Mouse (Mus musculus) frontal cortex, adult (tissue): Measurements from ENCODE around the gene Eif4b.

Source experiments
- ATAC-seq: cut with Nextera tagmentation; 2 replicates; pipeline ENCODE4 v1.9.2; 2017; ENCODE audit warnings: mild to moderate bottlenecking, moderate library complexity, mixed read lengths; ENCODE audit not compliant: low TSS enrichment

Gene Eif4b

DNA sequence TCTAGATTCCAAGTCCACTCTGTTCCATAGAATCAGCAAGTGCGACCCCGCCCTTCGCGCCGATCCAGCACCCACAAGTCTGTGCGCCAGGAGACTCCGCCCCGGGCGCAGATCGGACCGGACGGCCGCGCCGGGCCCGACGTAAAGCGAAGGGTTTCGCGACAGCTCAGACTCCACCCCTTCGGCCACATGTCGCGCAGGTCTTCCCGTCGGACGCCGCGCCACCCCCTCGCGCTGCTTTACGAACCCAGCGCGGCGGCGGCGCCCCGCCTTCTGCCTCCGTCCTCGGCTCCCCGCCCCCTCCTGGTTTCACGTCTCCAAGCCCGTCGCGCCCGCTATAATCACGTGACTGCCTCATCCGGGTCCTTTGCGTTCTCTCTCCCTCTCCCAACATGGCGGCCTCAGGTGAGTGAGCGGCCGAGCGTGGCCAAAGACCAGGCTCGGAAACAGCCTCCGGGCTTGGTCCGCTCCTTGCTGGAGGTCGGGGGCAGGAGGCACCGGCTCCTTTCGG, at the start of gene Eif4b:
Gene Eif4b (plus strand): TSS at position 215 of the 511 bp plus-strand sequence.
- ATAC-seq: peak; percentile 96

- no peak for ATAC-seq
These were observed 49.7 kb upstream of the Eif4b start for GRCm38 (mm10) chr15:102023888-102024287.

DNA sequence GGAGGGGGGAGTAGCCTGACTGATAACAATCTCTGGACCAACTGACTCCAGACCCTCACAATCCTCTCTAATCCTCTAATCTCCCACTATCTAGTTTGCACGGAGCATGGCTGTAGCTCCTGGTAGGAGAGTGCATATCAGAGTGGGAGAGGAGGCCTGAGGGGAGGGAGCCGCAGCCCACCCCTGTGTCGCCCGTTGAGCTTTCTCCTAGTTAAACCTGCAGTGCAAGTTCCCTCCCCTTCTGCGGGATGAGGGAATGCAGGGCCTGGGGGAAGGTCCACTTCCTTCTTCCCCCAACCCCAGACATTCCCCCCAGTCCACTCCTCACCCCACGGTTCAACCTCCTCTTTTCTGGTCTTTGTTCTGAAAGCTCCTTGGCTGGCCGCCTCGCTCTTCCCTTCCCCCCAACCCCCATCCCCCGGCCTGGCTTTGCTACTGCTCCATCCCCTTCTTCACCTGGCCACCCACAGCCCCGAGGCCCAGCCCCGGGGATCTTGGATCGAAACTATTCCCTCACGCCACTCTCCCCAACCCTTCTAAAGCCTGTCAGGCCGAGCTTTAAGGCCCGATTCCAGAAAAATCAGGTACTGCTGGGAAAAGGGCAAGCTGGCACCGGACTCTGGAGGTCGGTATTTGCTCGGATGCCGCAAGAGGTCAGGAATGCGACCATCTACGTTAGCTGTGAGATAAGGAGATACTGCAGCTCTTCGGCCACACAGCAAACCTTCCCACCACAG, 48.3 kb upstream of the Eif4b start:
- no peak for ATAC-seq

DNA sequence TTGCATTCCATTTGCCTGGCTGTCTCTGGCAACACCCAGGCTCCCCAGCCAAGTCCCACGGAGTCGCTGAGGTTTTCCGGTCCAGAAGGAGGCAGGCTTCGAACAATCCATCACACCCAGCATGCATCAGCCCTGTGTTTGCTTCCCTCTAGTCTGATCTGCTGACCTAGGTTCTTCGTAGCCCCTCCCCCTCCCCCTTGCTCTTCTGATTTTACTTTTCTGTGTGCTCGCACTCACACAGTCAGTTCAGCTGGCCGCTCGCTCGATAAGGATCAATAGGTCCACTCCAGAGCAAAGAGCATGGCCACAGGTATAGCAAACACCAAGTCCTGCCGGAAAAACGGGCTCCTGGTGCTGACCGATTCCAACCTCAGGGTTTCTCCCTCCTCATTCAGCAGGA, 47.1 kb upstream of the Eif4b start:
- no peak for ATAC-seq

- ATAC-seq: no peak
These were observed 45.5 kb upstream of the Eif4b start, which contains the start of gene Krt18 for GRCm38 (mm10) chr15:102028040-102028439. Gene Krt18 (plus strand): TSS chr15:102028180.

DNA sequence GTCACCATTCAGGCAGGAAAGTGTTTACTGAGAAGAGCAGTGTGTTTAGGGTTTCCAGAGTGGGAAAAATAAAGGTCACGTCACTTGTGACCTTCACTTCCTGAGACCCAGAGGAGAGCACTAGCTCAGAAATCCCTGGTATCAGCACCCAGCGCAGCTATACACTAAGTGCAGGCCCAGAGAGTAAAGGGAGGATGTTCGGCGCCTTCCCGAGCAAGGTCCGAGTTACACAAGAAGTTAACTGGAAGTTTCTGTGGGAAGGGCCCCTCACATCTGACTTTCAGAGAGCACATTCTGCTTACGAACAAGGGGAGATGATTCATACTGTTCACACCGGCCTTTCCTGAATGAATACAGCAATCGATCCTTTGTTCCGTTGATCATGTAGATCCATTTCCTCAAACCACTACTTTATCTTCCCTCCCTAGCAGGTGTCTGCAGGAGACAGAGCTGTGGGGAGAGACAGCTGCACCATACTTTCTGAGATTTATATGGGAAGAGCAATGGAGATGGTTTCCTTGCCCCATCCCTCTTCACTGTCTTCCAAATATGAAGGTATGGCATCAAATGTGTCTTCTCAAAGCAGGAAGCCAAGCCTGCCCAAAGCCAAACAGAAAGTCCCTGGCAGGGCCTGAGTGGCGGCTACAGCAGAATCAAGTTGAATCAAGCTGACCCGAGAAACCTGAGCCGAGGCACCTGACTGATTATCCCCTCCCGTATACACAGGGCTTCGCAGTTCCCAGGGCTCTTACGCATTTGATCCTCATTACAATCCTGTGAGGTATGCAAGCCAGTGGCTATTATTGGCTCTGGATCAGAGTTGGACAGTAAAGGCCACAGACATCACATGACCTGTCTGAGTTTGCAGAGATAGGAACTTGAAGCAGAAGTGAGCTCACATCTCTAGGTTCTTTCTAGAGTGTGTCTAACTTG, 39.2 kb upstream of the Eif4b start:
- ATAC-seq: no peak

- ATAC-seq: no peak
These were observed 33.3 kb upstream of the Eif4b start for GRCm38 (mm10) chr15:102040277-102040676.

- no peak for ATAC-seq
These were observed 31.6 kb upstream of the Eif4b start for GRCm38 (mm10) chr15:102041951-102042350.

- ATAC-seq: no peak
These were observed 28.8 kb upstream of the Eif4b start for GRCm38 (mm10) chr15:102044745-102045144.

GRCm38 (mm10) chr15:102045691-102046090, 27.9 kb upstream of the Eif4b start:
- no peak for ATAC-seq

DNA sequence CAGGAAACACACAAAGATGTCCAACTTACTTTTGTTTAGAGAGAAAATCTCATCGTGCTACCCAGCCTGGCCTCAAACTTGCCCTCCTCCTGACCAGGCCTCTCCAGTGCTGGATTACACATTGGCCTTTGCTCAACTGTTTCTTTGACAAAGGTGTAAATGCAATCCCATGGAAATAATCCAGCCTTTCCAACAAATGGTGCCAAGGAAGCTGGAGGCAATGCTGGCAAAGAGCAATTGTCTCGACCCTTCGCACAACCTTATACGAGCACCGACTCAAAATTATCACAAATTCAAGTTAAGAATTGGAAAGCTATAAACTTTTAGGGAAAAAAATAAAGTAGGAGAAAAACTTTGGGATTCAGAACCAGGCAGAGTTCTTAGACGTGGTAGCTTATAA, 25.6 kb upstream of the Eif4b start:
- no peak for ATAC-seq

- no peak for ATAC-seq
These were observed 23.7 kb upstream of the Eif4b start for GRCm38 (mm10) chr15:102049871-102050270.

- peak; percentile 81 for ATAC-seq
These were observed 21.5 kb upstream of the Eif4b start for GRCm38 (mm10) chr15:102051920-102052683.

DNA sequence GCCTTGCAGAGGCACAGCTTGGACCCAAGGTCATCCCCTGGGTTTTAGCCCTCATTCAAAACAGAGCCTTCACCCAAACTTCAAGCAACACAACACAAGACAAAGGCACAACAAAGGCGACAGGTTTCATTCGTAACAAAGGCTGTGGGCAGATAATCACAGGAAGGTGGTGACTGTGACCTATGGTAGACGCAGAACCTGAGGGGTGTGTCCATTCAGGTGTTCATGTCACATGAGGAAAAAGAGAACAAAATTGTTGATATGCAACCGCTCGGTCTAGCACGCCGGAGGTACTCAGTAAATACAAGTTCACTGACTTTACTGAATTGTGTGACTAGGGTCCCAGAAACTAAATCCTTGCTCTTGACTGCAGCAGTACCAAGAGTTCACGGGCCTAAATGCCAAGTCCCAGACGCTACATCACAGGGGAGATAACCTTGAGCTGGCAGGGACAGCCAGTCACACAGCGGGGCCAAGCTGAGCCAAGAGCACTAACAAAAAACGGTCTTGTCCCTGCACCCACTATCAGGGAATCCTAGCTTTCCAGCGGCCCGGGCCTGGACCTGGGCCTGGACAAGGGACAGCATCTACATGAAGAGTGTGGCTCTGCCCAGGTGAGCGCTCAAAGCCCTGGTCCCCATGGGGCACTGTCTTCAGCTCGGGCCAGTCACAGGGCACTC, 16.9 kb upstream of the Eif4b start:
- no peak for ATAC-seq

DNA sequence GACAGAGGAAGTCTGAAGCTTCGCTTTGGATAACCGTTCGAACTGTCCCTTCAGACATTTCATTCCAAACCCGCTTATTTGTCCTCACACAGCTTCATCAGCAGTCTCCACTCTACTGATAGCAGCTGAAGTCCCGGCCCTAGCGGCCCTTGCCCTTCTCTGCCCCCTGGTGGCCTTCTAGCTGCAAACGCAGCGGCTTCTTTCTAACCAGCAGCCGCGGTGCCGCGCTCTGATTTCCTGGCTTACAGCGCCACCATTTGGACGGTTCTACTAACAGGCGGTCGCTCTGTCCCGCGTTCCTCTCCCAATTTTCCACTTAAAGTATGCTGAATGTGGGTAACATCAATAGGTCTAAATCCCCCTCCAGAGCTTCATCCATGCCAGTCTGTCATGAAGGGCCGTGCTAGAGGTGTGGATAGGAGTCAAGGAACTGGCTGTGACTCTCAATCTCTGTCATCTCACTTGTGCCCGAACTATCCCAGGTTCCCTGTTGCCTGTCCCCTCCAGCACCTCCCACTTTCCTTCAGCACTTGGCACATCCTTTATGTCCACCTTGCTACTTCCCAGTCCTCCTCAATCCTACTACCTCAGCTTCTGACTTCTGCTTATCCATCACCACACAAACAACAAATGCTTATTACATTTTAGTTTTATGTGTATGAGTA, 7.8 kb upstream of the Eif4b start:
- ATAC-seq: peak; percentile 92

- no peak for ATAC-seq
These were observed 2.8 kb upstream of the Eif4b start for GRCm38 (mm10) chr15:102070476-102071467.

DNA sequence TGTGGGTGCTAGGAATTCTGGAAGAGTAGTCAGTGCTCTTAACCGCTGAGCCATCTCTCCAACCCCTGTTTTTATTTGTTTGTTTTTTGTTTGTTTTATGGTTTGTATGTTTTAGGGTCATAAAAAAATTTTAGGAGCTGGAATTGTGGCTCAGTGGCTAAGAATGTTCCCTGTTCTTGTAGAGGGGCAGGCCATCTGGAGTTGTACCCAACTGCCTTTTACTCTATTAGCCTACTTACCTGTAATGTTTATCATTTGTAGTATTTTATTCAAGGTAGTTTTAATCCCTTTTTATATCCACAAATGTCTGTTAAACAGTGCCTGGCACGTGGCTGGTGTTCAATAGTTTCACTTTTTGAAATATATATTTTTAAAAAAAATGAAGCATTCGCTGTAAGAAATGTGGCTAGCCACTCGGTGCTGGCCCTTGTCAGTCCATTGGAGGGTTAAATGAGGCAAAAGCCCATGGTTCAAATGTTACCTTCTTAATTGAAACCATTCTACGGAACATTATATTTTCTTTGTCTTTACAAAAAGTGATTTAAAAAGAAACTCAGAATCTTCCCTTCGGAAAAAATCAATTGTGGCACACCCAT, 512 bp upstream of the Eif4b start:
- no peak for ATAC-seq

DNA sequence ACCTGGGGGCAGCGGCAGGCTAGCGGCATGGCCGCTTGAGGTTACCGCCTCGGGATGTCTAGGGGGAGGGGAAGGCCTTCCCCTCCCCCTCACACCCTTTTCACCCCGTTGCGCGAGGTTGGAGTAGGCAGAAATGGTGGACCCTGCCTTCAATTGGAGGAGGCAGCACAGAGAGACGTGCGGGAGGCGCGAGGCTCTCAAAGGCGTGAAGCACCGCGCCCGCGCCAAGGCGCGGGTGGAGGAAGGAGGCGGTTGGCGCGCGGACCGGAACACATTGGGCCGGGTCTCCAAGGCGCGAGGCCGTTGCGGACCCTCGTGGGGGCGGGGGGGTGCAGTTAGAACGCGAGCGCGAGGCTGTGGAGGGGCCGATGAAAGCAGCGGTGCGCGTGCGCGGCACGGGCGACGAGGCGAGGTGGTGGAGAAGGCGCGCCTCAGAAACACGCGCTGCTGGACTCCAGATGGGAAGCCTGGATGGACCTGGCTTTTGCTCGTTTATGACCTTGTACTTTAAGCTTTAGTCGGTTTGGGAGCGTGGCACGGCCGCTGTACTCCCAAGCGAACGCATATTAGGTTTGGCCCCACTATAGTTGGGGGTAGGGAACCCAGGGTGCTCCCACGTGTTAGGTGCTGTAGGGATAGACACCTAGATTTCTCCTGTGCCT, 628 bp downstream of the Eif4b start:
- ATAC-seq: peak; percentile 32; the same call in 1 of the 2 replicates
